Mouse (Mus musculus): ENCODE results near the gene Usp35.

DNA sequence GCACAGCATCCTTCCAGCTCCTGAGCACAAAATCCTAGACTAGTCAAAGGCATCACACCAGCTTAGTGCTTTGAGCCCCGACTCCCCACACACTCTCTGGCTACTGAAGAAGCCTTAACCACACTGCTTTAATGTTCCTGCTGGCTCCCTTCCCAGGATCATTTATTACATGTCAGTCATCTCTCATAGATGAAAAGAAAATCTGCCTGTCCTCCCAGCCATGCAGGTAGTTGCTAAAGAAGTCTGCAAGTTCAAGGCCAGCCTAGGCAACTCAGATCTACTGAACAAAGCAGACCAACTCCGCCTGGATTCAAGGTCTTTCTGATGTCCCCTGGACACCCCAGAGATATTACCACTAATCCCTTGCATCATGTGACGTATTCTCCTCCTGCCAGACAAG is 14.1 kb downstream of the Usp35 start:
- TF ChIP-seq CTCF (IDR thresholded peaks at IDR 0.05; ENCODE audit: low read depth, low read length) = no peak
- no peak for TF ChIP-seq GATA1 (IDR thresholded peaks at IDR 0.05; ENCODE audit: borderline replicate concordance, low read length)
- TF ChIP-seq POLR2AphosphoS5 (IDR thresholded peaks at IDR 0.05; ENCODE audit: insufficient replicate concordance, low read depth, low read length) = no peak
- no peak for TF ChIP-seq TAL1 (conservative IDR thresholded peaks at IDR 0.05; ENCODE audit: low read depth, low read length)
- TF ChIP-seq GATA2 (IDR thresholded peaks at IDR 0.05; ENCODE audit: borderline replicate concordance, low read depth, low read length) = no peak

All from G1E (cell line).